Mouse (Mus musculus): ENCODE measurements at regions not wholly inside any gene's neighbourhood (a gene's known extent, or its start where the extent isn't known, plus 50 kb on each side); places are given as distances from the start of the nearest gene placed in this dataset.

- Histone ChIP-seq H3K27ac (ENCODE audit: low read depth, low read length) (no peak overlapping the region), H3K9ac (ENCODE audit: low read depth, low read length) (no peak overlapping the region), H3K4me2 (ENCODE audit: low read length) (no peak overlapping the region), H3K36me3 (ENCODE audit: control insufficient read depth, insufficient read depth, low read length) (no peaks in the 10 kb centered on the region), H3K4me3 (ENCODE audit: low read length) (no peak overlapping the region), H3K9me3 (ENCODE audit: control insufficient read depth, low read length) (no peaks in the 10 kb centered on the region), H3K4me1 (ENCODE audit: control insufficient read depth, insufficient read depth, low read depth, low read length) (no peaks in the 10 kb centered on the region), H3K27me3 (replicated peaks; ENCODE audit: control insufficient read depth, insufficient read depth, low read length) (no peaks in the 10 kb centered on the region)
- ATAC-seq = no peak
- 63% methylated on average over 6 of the region's 6 CpGs for WGBS
These were observed 213.5 kb upstream of the Id2 start for GRCm38 (mm10) chr12:25310293-25310946.

DNA sequence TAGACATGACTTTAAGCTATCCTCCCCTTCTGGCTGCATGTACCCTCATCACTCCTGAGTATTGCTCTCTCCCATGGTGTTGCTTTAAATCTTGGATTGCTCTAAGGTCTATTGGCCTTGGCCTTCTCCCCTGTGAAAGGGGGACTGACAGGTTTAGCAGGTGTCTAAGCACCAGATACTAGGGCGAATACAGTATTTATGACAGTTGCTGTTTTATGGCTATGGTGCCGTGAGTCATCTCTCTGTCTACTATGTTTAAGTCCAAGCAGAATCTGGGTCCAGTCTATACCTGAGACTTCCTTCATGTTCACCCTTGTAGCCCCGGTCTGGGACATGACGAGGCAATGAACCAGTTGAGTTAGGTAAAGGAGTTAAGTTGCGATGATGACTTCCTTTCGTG is 212.3 kb upstream of the Id2 start:
- 95% methylated on average over 6 of the region's 6 CpGs for whole genome bisulfite sequencing
- ATAC-seq = no peak
- Histone ChIP-seq H3K36me3 (ENCODE audit: control insufficient read depth, insufficient read depth, low read length) (no peaks in the 10 kb centered on the region), H3K27me3 (replicated peaks; ENCODE audit: control insufficient read depth, insufficient read depth, low read length) (no peaks in the 10 kb centered on the region), H3K4me2 (ENCODE audit: low read length) (no peak overlapping the region), H3K27ac (ENCODE audit: low read depth, low read length) (no peak overlapping the region), H3K9me3 (ENCODE audit: control insufficient read depth, low read length) (no peaks in the 10 kb centered on the region), H3K9ac (ENCODE audit: low read depth, low read length) (no peak overlapping the region), H3K4me3 (ENCODE audit: low read length) (no peak overlapping the region), H3K4me1 (ENCODE audit: control insufficient read depth, insufficient read depth, low read depth, low read length) (0 out of 2 replicates have a peak, but pooled peaks cover 4% of the 10 kb centered on the region)

GRCm38 (mm10) chr12:25305764-25306653 is 209.1 kb upstream of the Id2 start:
- H3K27ac ChIP-seq (ENCODE audit: low read depth, low read length) = no peak overlapping the region
- 85% methylated on average over 12 of the region's 12 CpGs for WGBS
- peaks cover 9% of the 10 kb centered on the region; the same call in 1 of the 2 replicates for H3K4me1 ChIP-seq (ENCODE audit: control insufficient read depth, insufficient read depth, low read depth, low read length)
- H3K9ac ChIP-seq (ENCODE audit: low read depth, low read length) = no peak overlapping the region
- no peak overlapping the region for H3K4me3 ChIP-seq (ENCODE audit: low read length)
- H3K9me3 ChIP-seq (ENCODE audit: control insufficient read depth, low read length) = no peaks in the 10 kb centered on the region
- no peaks in the 10 kb centered on the region for H3K36me3 ChIP-seq (ENCODE audit: control insufficient read depth, insufficient read depth, low read length)
- no peaks in the 10 kb centered on the region for H3K27me3 ChIP-seq (replicated peaks; ENCODE audit: control insufficient read depth, insufficient read depth, low read length)
- no peak for ATAC-seq
- no peak overlapping the region for H3K4me2 ChIP-seq (ENCODE audit: low read length)

GRCm38 (mm10) chr12:25304820-25305511 is 208.0 kb upstream of the Id2 start:
- Histone ChIP-seq H3K27ac (ENCODE audit: low read depth, low read length) (no peak overlapping the region), H3K9ac (ENCODE audit: low read depth, low read length) (no peak overlapping the region), H3K27me3 (replicated peaks; ENCODE audit: control insufficient read depth, insufficient read depth, low read length) (no peaks in the 10 kb centered on the region), H3K4me2 (ENCODE audit: low read length) (no peak overlapping the region), H3K4me1 (ENCODE audit: control insufficient read depth, insufficient read depth, low read depth, low read length) (peaks cover 9% of the 10 kb centered on the region; the same call in 1 of the 2 replicates), H3K36me3 (ENCODE audit: control insufficient read depth, insufficient read depth, low read length) (no peaks in the 10 kb centered on the region), H3K4me3 (ENCODE audit: low read length) (no peak overlapping the region), H3K9me3 (ENCODE audit: control insufficient read depth, low read length) (no peaks in the 10 kb centered on the region)
- ATAC-seq = no peak; the same call in 1 of the 2 replicates
- 32% methylated on average over 6 of the region's 6 CpGs for WGBS

DNA sequence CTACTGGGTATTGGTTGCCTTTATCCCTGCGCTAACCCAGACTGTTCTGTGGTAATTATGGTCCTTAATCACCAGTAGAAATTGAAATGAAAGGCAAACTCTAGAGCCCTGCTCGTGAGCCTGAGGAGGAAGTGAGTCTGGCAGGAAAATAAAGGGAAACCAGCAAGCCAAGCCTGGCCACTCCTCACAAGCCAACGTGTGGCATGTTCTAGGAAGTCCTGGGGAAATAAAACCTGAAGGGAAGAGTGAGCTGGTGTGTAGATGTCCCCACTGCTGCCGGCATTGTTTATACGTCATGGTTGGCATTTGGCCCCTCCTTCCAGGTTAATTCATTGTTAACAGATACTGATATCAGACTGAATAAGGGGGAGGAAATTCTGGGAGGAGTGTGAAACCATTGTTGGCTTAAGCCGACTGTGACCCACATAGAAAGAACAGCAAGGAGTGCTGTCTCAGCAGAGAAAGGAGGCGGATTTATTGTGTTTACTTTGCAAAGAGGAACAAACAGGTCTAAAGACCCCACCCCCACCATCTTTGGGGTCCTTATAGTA is 206.6 kb upstream of the Id2 start:
- Histone ChIP-seq H3K27me3 (replicated peaks; ENCODE audit: control insufficient read depth, insufficient read depth, low read length) (no peaks in the 10 kb centered on the region), H3K4me2 (ENCODE audit: low read length) (no peak overlapping the region), H3K4me3 (ENCODE audit: low read length) (no peak overlapping the region), H3K27ac (ENCODE audit: low read depth, low read length) (no peak overlapping the region), H3K4me1 (ENCODE audit: control insufficient read depth, insufficient read depth, low read depth, low read length) (peaks cover 9% of the 10 kb centered on the region; the same call in 1 of the 2 replicates), H3K9me3 (ENCODE audit: control insufficient read depth, low read length) (no peaks in the 10 kb centered on the region), H3K9ac (ENCODE audit: low read depth, low read length) (no peak overlapping the region), H3K36me3 (ENCODE audit: control insufficient read depth, insufficient read depth, low read length) (no peaks in the 10 kb centered on the region)
- 39% methylated on average over 7 of the region's 7 CpGs for WGBS
- no peak for ATAC-seq

DNA sequence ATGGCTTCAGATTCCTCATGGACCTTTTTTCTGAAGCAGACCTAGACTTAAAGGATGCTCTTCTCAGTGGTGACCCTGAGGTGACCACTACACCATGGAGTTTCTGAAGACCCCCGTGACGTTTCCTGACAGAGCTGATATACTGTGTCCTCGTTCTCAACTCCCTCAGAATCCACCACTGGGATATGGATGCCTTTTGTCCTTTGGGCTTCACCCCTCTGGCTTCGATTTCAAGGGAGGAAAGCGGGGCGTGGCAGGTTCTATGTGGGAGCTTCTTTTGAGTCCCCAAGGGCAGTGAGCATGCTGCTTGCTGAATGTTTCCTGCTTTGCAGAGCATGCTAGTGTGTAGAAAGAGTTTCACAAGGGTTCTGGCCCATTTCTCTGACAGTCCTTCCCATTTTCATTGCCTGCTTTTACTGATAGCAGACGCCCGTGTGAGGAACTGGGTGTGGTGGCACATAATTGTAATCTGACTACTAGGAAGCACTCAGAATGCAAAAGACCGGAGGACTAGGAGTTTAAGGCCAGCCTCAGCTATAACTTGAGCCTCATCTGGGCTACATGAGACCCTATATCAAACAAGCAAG is 204.0 kb upstream of the Id2 start:
- H3K4me3 ChIP-seq (ENCODE audit: low read length) = no peak overlapping the region
- WGBS = 78% methylated on average over 9 of the region's 9 CpGs
- ATAC-seq = no peak

DNA sequence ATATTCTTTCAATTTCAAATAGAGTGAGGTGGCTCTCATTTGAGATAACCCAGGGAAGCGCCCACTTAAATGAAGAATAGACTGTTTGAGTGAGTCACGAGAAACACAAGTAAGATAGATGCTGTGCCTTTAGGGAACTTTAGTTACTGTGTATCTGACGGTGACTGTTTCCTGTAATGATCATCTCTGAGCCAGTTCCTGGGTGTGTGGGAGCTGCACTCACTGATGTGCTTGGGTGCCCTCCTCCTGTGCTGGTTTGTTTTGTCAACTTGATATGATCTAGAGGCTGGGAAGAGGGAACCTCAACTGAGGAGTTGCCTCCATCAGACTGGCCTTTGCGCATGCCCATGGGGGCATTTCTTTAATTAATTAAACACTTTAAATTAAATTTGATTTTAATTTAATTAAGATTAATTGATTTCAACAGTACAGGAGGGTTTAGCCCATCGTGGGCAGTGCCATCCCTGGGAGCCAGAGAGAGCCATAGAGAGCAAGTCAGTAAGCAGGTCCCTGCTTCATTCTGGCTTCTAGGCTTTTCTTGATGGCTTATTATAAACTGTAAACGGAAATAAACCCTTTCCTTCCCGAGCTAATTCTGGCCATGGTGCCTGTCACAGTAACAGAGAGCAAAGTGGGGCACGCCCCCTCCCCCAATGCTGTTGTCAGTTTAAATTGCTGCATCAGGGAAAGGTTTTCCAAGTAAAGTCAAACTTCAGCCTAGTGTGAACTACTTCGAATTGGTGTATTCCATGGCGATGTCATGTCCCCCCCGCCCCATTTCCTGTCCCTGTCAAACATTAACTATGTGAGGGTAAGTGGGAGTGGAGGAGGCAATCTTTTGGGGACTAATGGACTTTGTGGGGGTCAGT is 202.9 kb upstream of the Id2 start:
- Histone ChIP-seq H3K9me3 (ENCODE audit: control insufficient read depth, low read length) (no peaks in the 10 kb centered on the region), H3K36me3 (ENCODE audit: control insufficient read depth, insufficient read depth, low read length) (no peaks in the 10 kb centered on the region)

More for the DNA sequence above, 204.0 kb upstream of the Id2 start:
- Histone ChIP-seq H3K4me1 (ENCODE audit: control insufficient read depth, insufficient read depth, low read depth, low read length) (peaks cover 9% of the 10 kb centered on the region; the same call in 1 of the 2 replicates), H3K9ac (ENCODE audit: low read depth, low read length) (no peak overlapping the region), H3K4me2 (ENCODE audit: low read length) (no peak overlapping the region), H3K27ac (ENCODE audit: low read depth, low read length) (no peak overlapping the region), H3K9me3 (ENCODE audit: control insufficient read depth, low read length) (no peaks in the 10 kb centered on the region), H3K36me3 (ENCODE audit: control insufficient read depth, insufficient read depth, low read length) (no peaks in the 10 kb centered on the region), H3K27me3 (replicated peaks; ENCODE audit: control insufficient read depth, insufficient read depth, low read length) (no peaks in the 10 kb centered on the region)

DNA sequence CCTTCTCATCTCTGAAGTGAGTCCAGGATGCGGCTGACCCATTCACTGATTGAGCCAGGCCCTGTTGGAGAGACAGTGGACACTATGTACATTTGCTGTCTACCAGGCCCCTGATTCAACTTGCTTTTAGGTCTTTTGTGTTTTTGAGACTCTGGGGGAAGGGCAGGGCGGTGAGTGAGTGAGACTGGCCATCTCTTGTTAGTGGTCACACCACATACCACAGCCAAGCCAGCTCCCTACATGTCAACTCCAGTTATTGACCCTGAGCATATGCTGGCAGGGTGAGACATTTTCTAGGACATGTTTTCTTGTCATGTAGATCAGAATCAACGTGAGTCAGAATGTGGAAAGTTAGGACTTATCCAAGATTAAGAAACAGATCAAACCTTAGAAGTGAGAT is 201.8 kb upstream of the Id2 start:
- H3K27me3 ChIP-seq (replicated peaks; ENCODE audit: control insufficient read depth, insufficient read depth, low read length) = no peaks in the 10 kb centered on the region
- H3K4me3 ChIP-seq (ENCODE audit: low read length) = no peak overlapping the region
- H3K4me2 ChIP-seq (ENCODE audit: low read length) = no peak overlapping the region
- H3K4me1 ChIP-seq (ENCODE audit: control insufficient read depth, insufficient read depth, low read depth, low read length) = peaks cover 2% of the 10 kb centered on the region; the same call in 1 of the 2 replicates
- 95% methylated on average over 3 of the region's 3 CpGs for WGBS
- ATAC-seq = no peak
- H3K9me3 ChIP-seq (ENCODE audit: control insufficient read depth, low read length) = no peaks in the 10 kb centered on the region
- no peaks in the 10 kb centered on the region for H3K36me3 ChIP-seq (ENCODE audit: control insufficient read depth, insufficient read depth, low read length)
- H3K9ac ChIP-seq (ENCODE audit: low read depth, low read length) = no peak overlapping the region
- no peak overlapping the region for H3K27ac ChIP-seq (ENCODE audit: low read depth, low read length)

More for the DNA sequence above, 202.9 kb upstream of the Id2 start:
- ATAC-seq = no peak
- Histone ChIP-seq H3K9ac (ENCODE audit: low read depth, low read length) (no peak overlapping the region), H3K4me1 (ENCODE audit: control insufficient read depth, insufficient read depth, low read depth, low read length) (peaks cover 8% of the 10 kb centered on the region; the same call in 1 of the 2 replicates), H3K4me2 (ENCODE audit: low read length) (no peak overlapping the region), H3K4me3 (ENCODE audit: low read length) (no peak overlapping the region), H3K27me3 (replicated peaks; ENCODE audit: control insufficient read depth, insufficient read depth, low read length) (no peaks in the 10 kb centered on the region), H3K27ac (ENCODE audit: low read depth, low read length) (no peak overlapping the region)
- WGBS = 76% methylated on average over 11 of the region's 11 CpGs
